Mouse (Mus musculus) lung, adult 2 months (tissue): ENCODE data around the gene Zcchc2. TPM values are rescaled to one million over a fixed set of nuclear protein-coding genes. Genes with fewer than 3 reads are reported as not detected.

Source experiments
- DNase-seq: peaks from one replicate; pipeline ENCODE4 v3.0.0; 2022
- H3K4me1 ChIP-seq: fragments of 200-500 bp; 2 replicates; pipeline ENCODE4 v1.6.1; 2011; ENCODE audit warnings: low read length; ENCODE audit not compliant: control insufficient read depth, insufficient read depth
- H3K4me3 ChIP-seq: fragments of 200-500 bp; replicated peaks from 2 replicates; pipeline ENCODE3; 2011; ENCODE audit warnings: low read depth, mild to moderate bottlenecking, control low read depth, low read length; ENCODE audit errors: extremely low read depth
- CTCF ChIP-seq: fragments of 200-500 bp; IDR thresholded peaks from 2 replicates; pipeline ENCODE4 v1.5.1; 2011; ENCODE audit warnings: mild to moderate bottlenecking, low read length, control low read depth; ENCODE audit not compliant: insufficient read depth
- POLR2A ChIP-seq: fragments of 200-500 bp; IDR thresholded peaks from 2 replicates; pipeline ENCODE4 v1.6.1; 2011; ENCODE audit warnings: low read depth, mild to moderate bottlenecking, control low read depth, low read length, borderline replicate concordance; ENCODE audit errors: extremely low read depth
- WGBS: fragments of 180-500 bp; shearing (Covaris S2); methylation state at CpG from one replicate; pipeline ENCODE4 v1.1.7; 2018; 5-methylcytosine and 5-hydroxymethylcytosine counted together
- polyA plus RNA-seq: library from polyadenylated mRNA; depleted of rRNA; stranded (reverse); fragments of >200 nt; gene quantifications from 2 replicates; pipeline ENCODE4 v1.2.3, GENCODE M21; 2012

Zcchc2 gene
- polyA plus RNA-seq, 1 experiment, result 13.6 TPM

- no peak overlapping the region for H3K4me3 ChIP-seq
- DNase-seq, result no peak
- TF ChIP-seq CTCF (no peak), POLR2A (no peak)
These were observed 40.7 kb downstream of the Zcchc2 start for GRCm38 (mm10) chr1:106030886-106031285.

GRCm38 (mm10) chr1:106031908-106032307, 41.7 kb downstream of the Zcchc2 start:
- 55% methylated on average over 6 of the region's 6 CpGs for whole genome bisulfite sequencing
- DNase-seq, result no peak
- no peak overlapping the region for H3K4me3 ChIP-seq
- TF ChIP-seq POLR2A (no peak), CTCF (no peak)
- H3K4me1 ChIP-seq, result 0 out of 2 replicates have a peak, but pooled peaks cover 2% of the 10 kb centered on the region

More at GRCm38 (mm10) chr1:106030886-106031285, 40.7 kb downstream of the Zcchc2 start:
- 0 out of 2 replicates have a peak, but pooled peaks cover 2% of the 10 kb centered on the region for H3K4me1 ChIP-seq
- 93% methylated on average over 2 of the region's 2 CpGs for WGBS

GRCm38 (mm10) chr1:106034776-106035175, 44.6 kb downstream of the Zcchc2 start:
- no peak for TF ChIP-seq CTCF
- TF ChIP-seq POLR2A, result no peak
- Histone ChIP-seq H3K4me1 (0 out of 2 replicates have a peak, but pooled peaks cover 2% of the 10 kb centered on the region), H3K4me3 (no peak overlapping the region)
- no peak for DNase-seq
- WGBS, result 72% methylated on average over 7 of the region's 7 CpGs

- 59% methylated on average over 19 of the region's 19 CpGs for WGBS
- Histone ChIP-seq H3K4me1 (no peaks in the 10 kb centered on the region), H3K4me3 (no peak overlapping the region)
- peak; percentile 65 for DNase-seq
- TF ChIP-seq CTCF (peak; percentile 77), POLR2A (no peak)
These were observed 46.8 kb downstream of the Zcchc2 start for GRCm38 (mm10) chr1:106036861-106037599.

GRCm38 (mm10) chr1:106039326-106039725, 49.1 kb downstream of the Zcchc2 start:
- no peak for TF ChIP-seq CTCF
- no peak for TF ChIP-seq POLR2A
- no peak for DNase-seq
- 73% methylated on average over 6 of the region's 6 CpGs for WGBS
- Histone ChIP-seq H3K4me1 (peaks cover 5% of the 10 kb centered on the region), H3K4me3 (no peak overlapping the region)

- TF ChIP-seq POLR2A, result no peak
- 88% methylated on average over 4 of the region's 4 CpGs for WGBS
- H3K4me3 ChIP-seq, result no peak overlapping the region
- H3K4me1 ChIP-seq, result peaks cover 5% of the 10 kb centered on the region
- DNase-seq, result no peak
These were observed 50.1 kb downstream of the Zcchc2 start for GRCm38 (mm10) chr1:106040271-106040670.

GRCm38 (mm10) chr1:106042221-106042620, 52.0 kb downstream of the Zcchc2 start:
- TF ChIP-seq POLR2A (no peak), CTCF (no peak)
- WGBS, result 89% methylated on average over 9 of the region's 9 CpGs
- no peak overlapping the region for H3K4me3 ChIP-seq
- peaks cover 5% of the 10 kb centered on the region for H3K4me1 ChIP-seq
- no peak for DNase-seq

- 22% methylated on average over 4 of the region's 4 CpGs for WGBS
- H3K4me3 ChIP-seq, result no peak overlapping the region
- TF ChIP-seq CTCF (no peak), POLR2A (no peak)
- no peak for DNase-seq
- H3K4me1 ChIP-seq, result peaks cover 5% of the 10 kb centered on the region
These were observed 53.0 kb downstream of the Zcchc2 start for GRCm38 (mm10) chr1:106043053-106043820.

- Histone ChIP-seq H3K4me1 (no peaks in the 10 kb centered on the region), H3K4me3 (no peak overlapping the region)
- DNase-seq, result no peak
- 97% methylated on average over 6 of the region's 6 CpGs for WGBS
- no peak for TF ChIP-seq POLR2A
- TF ChIP-seq CTCF, result no peak
These were observed 58.8 kb downstream of the Zcchc2 start for GRCm38 (mm10) chr1:106049036-106049435.
